Mouse (Mus musculus) splenic B cell, adult 2 months (primary cell): Measurements from ENCODE around the gene Gss.

ENCODE experiments used
- DNase-seq: peaks from one replicate; pipeline ENCODE4 v3.0.0-alpha.2; 2011; ENCODE audit warnings: low read depth, low spot score
- H3K27me3 ChIP-seq: 2 replicates; pipeline ENCODE4 v1.6.1; 2012; ENCODE audit warnings: mild to moderate bottlenecking, low read length, moderate library complexity, mixed read lengths; ENCODE audit not compliant: control insufficient read depth, poor library complexity, insufficient read depth, severe bottlenecking
- H3K36me3 ChIP-seq: 2 replicates; pipeline ENCODE4 v1.6.1; 2012; ENCODE audit warnings: mild to moderate bottlenecking, low read length, moderate library complexity, mixed read lengths; ENCODE audit not compliant: control insufficient read depth, poor library complexity, insufficient read depth, severe bottlenecking

The Gss gene

DNA sequence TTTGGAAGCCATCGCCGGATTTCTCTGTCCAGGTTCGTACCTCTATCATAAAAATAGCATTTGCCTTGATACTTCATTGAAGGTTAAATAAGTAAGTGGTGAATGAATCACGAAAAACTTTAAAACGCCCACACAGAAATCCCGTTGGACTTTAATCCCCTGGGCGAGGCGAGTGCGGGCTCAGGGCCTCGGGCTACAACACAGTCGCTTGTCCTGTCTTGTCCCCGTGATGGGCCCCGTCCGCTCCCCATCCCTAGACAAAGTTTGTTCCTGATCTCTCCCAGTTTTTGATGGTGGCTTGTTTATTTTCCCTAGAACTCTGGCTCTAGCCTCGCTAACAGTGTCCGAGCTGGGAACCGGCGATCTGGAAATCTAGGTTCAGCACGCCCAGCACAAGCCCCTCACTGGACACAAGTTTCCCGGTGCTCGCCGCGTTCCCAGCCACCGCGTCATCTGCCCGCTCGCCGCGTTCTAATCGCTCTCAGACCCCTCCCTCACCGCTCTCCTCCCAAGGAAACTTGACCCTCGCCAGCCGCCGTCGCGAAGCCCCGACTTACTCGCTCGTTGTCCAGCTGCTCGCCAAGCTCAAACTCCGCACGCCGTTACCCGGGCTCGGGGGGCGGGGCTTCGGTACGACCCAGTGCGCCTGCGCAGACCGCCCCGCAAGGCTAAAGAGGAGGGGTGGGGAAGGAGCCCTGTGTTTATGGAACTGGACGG lies at the start of gene Gss:
Gene Gss (minus strand): TSS at position 674 of the 717 bp plus-strand sequence.
- peak; percentile 93 for DNase-seq
- no peaks in the 10 kb centered on the region for H3K27me3 ChIP-seq
- H3K36me3 ChIP-seq = no peaks in the 10 kb centered on the region

DNA sequence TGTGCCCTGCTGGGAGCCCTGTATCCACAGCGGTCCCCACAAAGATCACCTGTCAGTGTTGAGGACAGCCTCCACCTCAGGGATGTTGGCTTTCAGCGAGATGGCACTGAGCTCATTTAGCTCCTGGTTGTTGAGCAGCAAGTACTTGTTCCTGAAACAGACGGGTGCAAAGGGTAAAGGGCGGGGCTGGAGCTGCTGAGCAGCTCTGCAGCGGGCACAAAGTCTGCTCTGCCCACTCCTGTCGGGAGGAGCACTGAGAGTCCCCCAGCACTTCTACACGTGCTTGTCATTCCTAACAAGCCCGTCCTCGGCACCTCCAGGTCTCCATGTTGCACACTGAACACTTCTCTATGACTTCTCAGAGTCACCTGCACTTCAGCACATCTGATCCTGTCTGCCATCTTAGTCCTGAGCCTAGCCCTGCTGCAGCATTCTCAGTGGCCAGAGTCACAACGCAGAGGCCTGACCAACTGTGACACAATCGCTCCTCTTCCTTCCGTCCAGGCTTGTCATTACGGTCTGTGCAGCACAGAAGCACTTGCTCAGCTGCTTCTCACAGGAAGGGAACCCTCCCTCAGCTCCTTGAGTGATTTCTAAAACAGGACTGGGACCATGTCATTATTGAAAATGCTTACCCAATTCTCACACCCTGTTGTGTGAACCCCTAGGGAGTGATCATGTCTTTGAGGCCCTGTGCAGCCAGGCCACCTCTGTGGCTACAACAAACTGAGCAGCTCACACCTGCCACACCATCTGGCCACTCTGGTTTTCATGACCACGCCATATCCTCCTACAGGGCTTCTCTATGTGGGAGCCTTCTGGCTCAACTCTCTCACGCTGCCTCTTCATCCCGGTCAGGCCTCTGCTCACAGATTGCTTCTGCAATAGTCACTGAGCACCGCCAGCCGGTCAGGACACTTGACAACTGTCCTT lies 49.2 kb upstream of the Gss start:
- no peaks in the 10 kb centered on the region for H3K27me3 ChIP-seq
- no peak for DNase-seq
- peaks cover 22% of the 10 kb centered on the region for H3K36me3 ChIP-seq

DNA sequence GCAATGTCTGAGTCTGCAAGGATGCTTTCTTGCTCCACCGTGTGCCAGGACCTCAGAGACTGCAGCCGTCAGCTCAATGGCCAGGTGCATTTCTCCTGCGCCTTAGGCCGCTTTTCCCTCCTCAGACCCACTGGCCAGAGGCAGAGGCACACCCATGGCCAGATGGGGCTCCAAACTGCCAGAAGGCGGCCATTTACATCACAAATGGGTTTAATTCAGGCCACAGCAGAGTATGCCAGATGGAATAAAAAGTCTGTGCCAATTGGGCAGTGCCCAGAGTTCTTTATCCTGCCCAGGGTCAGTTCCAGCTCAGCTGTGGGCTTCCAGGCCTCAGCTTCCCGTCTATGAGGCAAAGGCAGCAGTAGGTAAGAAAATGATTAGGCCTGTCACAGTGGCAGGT lies 48.0 kb upstream of the Gss start:
- DNase-seq = no peak
- Histone ChIP-seq H3K27me3 (no peaks in the 10 kb centered on the region), H3K36me3 (peaks cover 16% of the 10 kb centered on the region)

DNA sequence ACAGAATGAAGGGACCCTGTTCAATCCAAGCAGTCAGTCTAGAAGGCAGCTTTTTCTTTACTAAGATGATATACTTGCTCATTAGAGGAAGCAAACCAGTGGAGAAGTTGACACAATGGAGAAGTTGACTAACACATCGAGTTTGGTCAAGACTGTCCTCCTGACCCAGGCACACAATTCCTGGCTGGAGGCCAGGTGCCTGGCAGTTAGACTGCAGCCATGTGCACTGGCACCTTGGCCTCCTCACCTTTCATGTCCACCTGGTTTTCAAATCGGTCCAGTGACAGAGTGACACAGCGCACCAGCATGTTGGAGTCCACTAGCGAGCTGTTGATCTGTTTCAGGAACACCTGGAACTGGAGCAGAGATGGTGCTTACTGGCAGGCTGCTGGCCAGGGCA lies 44.8 kb upstream of the Gss start:
- Histone ChIP-seq H3K27me3 (no peaks in the 10 kb centered on the region), H3K36me3 (peaks cover 5% of the 10 kb centered on the region)
- no peak for DNase-seq

DNA sequence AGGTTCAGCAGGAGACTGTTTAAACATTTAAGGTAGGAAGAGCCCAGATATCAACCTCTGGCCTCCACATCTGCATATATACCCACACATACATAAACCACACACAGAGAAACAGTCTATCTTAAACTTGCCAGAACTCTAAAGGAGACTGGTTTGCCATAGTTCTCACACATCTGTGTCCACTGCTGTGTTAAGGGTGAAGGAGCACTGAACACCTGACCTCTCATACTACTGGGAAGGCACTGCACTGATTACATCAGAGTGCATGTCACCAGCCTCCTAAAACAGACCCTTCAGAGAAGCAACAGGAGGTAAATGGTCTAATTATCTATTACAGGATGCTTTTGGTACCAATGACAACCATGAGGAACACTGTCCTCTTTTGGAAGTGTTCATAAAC lies 44.3 kb upstream of the Gss start:
- Histone ChIP-seq H3K36me3 (peaks cover 5% of the 10 kb centered on the region), H3K27me3 (no peaks in the 10 kb centered on the region)
- DNase-seq = no peak

DNA sequence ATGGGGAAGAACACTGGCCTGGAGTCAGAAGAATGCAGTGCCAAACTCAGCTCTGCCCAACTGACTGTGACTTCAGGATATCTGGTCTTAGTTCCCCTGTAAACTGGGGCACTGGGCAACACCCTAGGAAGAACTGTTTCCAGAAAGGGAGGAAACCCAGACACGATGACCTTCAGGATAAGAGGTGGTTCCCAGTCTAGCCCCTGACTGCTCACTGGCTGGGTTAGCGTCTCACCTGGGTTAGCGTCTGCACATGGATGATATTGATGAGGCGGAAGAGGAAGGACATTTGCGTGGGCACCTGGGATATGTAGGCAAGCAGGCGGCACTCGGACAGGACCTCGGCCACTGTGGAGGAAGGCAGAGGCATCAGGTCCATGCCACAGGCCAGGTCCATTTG lies 43.4 kb upstream of the Gss start:
- Histone ChIP-seq H3K27me3 (no peaks in the 10 kb centered on the region), H3K36me3 (peaks cover 5% of the 10 kb centered on the region)
- DNase-seq = no peak

DNA sequence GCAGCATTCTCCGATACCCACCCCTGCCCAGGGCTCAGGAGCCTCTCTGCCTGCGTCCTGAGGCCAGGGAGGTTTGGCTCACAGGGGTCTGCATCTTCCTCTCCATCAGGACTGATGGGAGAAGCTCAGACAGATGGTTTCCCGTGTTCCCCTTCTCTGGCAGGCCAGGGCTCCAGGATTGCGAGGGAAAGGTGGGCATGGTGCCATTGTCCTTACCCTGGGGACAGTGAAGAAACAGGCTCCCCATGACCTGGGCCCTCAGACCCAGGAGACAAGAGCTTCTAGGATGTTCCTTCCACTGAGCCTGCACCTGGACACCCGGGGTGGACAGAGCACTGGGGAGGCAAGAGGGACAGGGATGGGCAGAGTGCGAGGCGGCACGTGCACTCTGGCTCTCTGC lies 42.0 kb upstream of the Gss start:
- DNase-seq = no peak
- H3K27me3 ChIP-seq = no peaks in the 10 kb centered on the region

DNA sequence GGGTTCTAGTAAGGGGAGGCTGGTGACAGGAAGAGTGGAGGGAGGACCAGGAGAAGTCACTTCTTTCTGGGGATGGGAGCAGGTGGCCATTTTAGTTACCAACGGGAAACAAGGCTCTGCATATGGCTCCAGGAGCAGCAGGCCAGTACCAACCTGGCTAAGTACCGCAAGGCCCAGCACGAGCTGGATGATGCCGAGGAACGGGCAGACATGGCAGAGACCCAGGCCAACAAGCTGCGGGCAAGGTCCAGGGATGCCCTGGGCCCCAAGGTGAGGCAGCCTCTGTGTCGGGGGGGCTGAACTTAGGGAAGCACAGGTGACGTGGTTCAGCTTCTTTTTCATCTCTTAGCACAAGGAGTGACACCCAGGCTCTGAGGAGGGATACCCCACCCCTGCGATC lies 41.1 kb upstream of the Gss start:
- DNase-seq = no peak
- Histone ChIP-seq H3K36me3 (peaks cover 3% of the 10 kb centered on the region), H3K27me3 (no peaks in the 10 kb centered on the region)

More for the DNA sequence above, 42.0 kb upstream of the Gss start:
- peaks cover 3% of the 10 kb centered on the region for H3K36me3 ChIP-seq

DNA sequence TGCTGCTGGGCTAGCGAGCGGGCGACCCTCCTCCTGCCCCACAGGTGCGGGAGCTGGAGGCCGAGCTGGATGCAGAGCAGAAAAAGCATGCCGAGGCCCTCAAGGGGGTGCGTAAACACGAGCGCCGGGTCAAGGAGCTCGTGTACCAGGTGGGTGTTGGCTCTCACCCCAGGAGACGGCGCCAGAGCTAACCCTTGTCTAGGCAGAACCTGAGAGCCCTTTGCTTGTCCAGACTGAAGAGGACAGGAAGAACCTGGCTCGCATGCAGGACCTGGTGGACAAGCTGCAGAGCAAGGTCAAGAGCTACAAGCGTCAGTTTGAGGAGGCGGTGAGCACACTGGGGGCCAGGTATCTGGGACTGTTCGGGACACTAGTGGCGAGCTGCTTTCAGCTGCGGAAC lies 40.5 kb upstream of the Gss start:
- Histone ChIP-seq H3K27me3 (no peaks in the 10 kb centered on the region), H3K36me3 (peaks cover 2% of the 10 kb centered on the region)
- no peak for DNase-seq

DNA sequence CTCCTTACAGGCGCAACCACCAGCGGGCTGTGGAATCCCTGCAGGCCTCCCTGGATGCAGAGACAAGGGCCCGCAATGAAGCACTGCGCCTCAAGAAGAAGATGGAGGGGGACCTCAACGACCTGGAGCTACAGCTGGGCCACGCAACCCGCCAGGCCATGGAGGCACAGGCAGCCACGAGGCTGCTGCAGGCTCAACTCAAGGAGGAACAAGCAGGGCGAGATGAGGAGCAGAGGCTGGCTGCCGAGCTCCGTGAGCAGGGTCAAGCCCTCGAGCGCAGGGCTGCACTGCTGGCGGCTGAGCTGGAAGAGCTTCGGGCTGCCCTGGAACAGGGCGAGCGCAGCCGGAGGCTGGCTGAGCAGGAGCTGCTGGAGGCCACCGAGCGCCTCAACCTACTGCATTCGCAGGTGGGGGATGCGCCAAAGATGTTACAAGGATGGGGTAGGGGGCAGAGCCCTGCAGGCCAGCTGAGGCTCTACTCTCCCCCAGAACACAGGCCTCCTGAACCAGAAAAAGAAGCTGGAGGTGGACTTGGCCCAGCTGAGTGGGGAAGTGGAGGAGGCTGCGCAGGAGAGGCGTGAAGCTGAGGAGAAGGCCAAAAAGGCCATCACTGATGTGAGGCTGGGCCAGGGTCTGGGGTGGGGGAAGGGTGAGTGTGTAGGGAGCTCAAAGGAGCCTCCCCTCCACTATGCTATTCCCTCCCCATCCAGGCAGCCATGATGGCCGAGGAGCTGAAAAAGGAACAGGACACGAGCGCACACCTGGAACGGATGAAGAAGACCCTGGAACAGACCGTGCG lies 39.7 kb upstream of the Gss start:
- H3K36me3 ChIP-seq = no peaks in the 10 kb centered on the region; the same call in 1 of the 2 replicates
- no peaks in the 10 kb centered on the region for H3K27me3 ChIP-seq
- DNase-seq = no peak

DNA sequence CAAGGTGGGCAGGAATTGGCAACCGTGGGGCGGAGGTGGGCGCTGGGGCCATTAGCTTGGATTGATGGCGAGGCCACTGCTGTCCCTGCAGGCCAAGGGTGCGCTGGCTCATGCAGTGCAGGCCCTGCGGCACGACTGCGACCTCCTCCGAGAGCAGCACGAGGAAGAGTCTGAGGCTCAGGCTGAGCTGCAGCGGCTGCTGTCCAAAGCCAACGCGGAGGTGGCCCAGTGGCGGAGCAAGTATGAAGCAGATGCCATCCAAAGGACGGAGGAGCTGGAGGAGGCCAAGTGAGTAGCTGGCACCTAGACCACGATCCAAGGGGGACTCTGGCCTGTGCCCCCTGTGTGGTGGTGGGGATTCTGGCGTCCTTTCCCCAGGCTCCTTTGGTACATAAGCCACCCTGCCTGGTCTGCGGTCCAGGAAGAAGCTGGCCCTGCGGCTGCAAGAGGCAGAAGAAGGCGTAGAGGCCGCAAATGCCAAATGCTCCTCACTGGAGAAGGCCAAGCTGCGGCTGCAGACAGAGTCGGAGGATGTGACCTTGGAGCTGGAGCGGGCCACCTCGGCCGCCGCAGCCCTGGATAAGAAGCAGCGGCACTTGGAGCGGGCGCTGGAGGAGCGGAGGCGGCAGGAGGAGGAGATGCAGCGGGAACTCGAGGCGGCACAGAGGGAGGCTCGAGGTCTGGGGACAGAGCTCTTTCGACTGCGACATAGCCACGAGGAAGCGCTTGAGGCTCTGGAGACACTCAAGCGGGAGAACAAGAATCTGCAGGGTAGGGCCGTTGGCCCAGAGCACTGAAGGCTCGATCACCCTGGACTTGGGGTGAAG lies 38.2 kb upstream of the Gss start:
- no peaks in the 10 kb centered on the region; the same call in 1 of the 2 replicates for H3K36me3 ChIP-seq
- H3K27me3 ChIP-seq = no peaks in the 10 kb centered on the region
- DNase-seq = no peak

DNA sequence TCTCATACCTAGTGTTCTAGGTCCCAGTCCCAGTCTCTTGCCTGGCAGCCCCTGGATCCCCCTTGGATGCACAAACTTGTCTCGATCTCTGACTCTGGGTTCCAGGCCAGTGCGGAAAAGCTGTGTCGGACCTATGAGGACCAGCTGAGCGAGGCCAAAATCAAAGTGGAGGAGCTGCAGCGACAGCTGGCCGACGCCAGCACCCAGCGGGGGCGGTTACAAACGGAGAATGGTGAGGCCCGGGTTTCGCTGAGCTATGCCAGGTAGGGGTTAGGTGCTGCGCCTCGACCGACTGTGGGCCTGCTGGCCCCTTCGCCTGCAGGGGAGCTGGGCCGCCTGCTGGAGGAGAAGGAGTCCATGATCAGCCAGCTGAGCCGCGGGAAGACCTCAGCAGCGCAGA lies 37.5 kb upstream of the Gss start:
- H3K36me3 ChIP-seq = no peaks in the 10 kb centered on the region; the same call in 1 of the 2 replicates
- DNase-seq = no peak
- no peaks in the 10 kb centered on the region for H3K27me3 ChIP-seq

DNA sequence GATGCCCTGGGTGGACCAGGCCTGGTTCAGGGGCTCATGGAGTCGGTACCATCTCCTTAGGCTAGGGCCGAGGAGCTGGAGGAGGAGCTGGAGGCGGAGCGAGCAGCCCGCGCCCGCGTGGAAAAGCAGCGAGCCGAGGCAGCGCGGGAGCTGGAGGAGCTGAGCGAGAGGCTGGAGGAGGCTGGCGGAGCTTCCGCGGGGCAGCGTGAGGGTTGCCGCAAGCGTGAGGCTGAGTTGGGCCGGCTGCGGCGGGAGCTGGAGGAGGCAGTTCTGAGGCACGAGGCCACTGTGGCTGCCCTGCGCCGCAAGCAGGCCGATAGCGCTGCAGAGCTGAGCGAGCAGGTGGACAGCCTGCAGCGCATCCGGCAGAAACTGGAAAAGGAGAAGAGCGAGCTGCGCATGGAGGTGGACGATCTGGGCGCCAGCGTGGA lies 36.6 kb upstream of the Gss start:
- H3K27me3 ChIP-seq = no peaks in the 10 kb centered on the region
- DNase-seq = no peak
- H3K36me3 ChIP-seq = no peaks in the 10 kb centered on the region; the same call in 1 of the 2 replicates

DNA sequence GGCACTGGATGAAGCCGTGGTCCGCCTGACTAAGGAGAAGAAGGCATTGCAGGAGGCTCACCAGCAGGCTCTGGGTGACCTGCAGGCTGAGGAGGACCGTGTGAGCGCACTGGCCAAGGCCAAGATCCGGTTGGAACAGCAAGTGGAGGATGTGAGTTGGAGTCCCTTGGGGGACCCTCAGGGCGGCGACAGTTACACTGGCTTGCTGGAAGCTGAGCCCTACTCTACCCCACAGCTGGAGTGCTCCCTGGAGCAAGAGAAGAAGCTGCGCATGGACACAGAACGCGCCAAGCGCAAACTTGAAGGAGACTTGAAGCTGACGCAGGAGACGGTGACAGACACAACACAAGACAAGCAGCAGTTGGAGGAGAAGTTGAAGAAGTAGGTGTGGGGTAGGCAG lies 35.9 kb upstream of the Gss start:
- DNase-seq = no peak
- no peaks in the 10 kb centered on the region; the same call in 1 of the 2 replicates for H3K36me3 ChIP-seq
- H3K27me3 ChIP-seq = no peaks in the 10 kb centered on the region
